Mouse (Mus musculus) midbrain, embryonic 14.5 days (tissue): ENCODE measurements around the gene Emd. TPM values are rescaled to one million over a fixed set of nuclear protein-coding genes. Genes with fewer than 3 reads are reported as not detected.
A peak's percentile ranks its signal among the peaks of the same experiment; 100 is the strongest.

Experiments used
- ATAC-seq: fragments of 200-750 bp; cut with Nextera tagmentation; 2 replicates; pipeline ENCODE4 v1.8.0; 2017; ENCODE audit warnings: moderate number of reproducible peaks, moderate library complexity; ENCODE audit not compliant: low FRiP score, low TSS enrichment
- DNase-seq: peaks from one replicate; pipeline ENCODE4 v3.0.0-alpha.2; 2015
- H3K27ac ChIP-seq: fragments of 300-500 bp; sonication (generic); replicated peaks from 2 replicates; pipeline ENCODE4 v1.5.1; 2014; ENCODE audit warnings: mild to moderate bottlenecking, low read depth, low read length, moderate library complexity
- H3K27me3 ChIP-seq: fragments of 300-500 bp; sonication (generic); 2 replicates; pipeline ENCODE4 v1.6.1; 2014; ENCODE audit warnings: low read length, control low read depth, mixed read lengths; ENCODE audit not compliant: control insufficient read depth, insufficient read depth
- H3K36me3 ChIP-seq: fragments of 300-500 bp; sonication (generic); 2 replicates; pipeline ENCODE4 v1.6.1; 2014; ENCODE audit warnings: low read length, control low read depth; ENCODE audit not compliant: control insufficient read depth, insufficient read depth
- H3K4me1 ChIP-seq: fragments of 300-500 bp; sonication (generic); 2 replicates; pipeline ENCODE4 v1.6.1; 2014; ENCODE audit warnings: mild to moderate bottlenecking, antibody characterized with exemption, low read length, control low read depth; ENCODE audit not compliant: control insufficient read depth, insufficient read depth
- H3K4me2 ChIP-seq: fragments of 300-500 bp; sonication (generic); 2 replicates; pipeline ENCODE4 v1.6.1; 2014; ENCODE audit warnings: mild to moderate bottlenecking, low read length, moderate library complexity
- H3K4me3 ChIP-seq: fragments of 300-500 bp; sonication (generic); replicated peaks from 2 replicates; pipeline ENCODE4 v1.5.1; 2014; ENCODE audit warnings: low read depth, low read length
- H3K9ac ChIP-seq: fragments of 300-500 bp; sonication (generic); replicated peaks from 2 replicates; pipeline ENCODE4 v1.6.1; 2014; ENCODE audit warnings: mild to moderate bottlenecking, low read length, moderate library complexity
- H3K9me3 ChIP-seq: fragments of 300-500 bp; sonication (generic); 2 replicates; pipeline ENCODE4 v1.6.1; 2016; ENCODE audit warnings: low read length, control low read depth, mixed read lengths; ENCODE audit not compliant: control insufficient read depth
- WGBS: fragments of 180-500 bp; shearing (Covaris S2); extraction: QIAGEN DNeasy Blood & Tissue Kit; methylation state at CpG from one replicate; pipeline ENCODE4 v1.1.7; 2014; 5-methylcytosine and 5-hydroxymethylcytosine counted together
- polyA plus RNA-seq: library from polyadenylated mRNA; unstranded; fragments of >200 nt; fragmentation: Nextera tagmentation; extraction: Ambion mirVana; gene quantifications from 2 replicates; pipeline ENCODE4 v1.2.1, GENCODE M21; 2014

Gene Emd
- polyA plus RNA-seq, 1 experiment from 2014 or later, result 19.5 TPM

- H3K4me3 ChIP-seq, result peak within 1 kb of the TSS; percentile 51
- WGBS, result 20% methylated on average over 16 of the region's 16 CpGs
- H3K9me3 ChIP-seq, result no peaks in the 10 kb centered on the region
- H3K4me1 ChIP-seq, result peaks cover 6% of the 10 kb centered on the region; the same call in 1 of the 2 replicates
- H3K9ac ChIP-seq, result peak within 1 kb of the TSS; percentile 62
- DNase-seq (peak; percentile 47), ATAC-seq (peak; percentile 47; the same call in 1 of the 2 replicates)
- peak within 1 kb of the TSS; percentile 68 for H3K4me2 ChIP-seq
- no peaks in the 10 kb centered on the region for H3K27me3 ChIP-seq
- H3K36me3 ChIP-seq, result no peaks in the 10 kb centered on the region
- H3K27ac ChIP-seq, result peak within 1 kb of the TSS; percentile 84
These were observed 27.4 kb downstream of the Emd start, which contains the start of the genes Taz and Dnase1l1 for GRCm38 (mm10) chrX:74281732-74282394. Gene Taz, plus strand, starts transcription at chrX:74281912. Gene Dnase1l1, minus strand, starts transcription at chrX:74282337.

- Histone ChIP-seq H3K27me3 (no peaks in the 10 kb centered on the region), H3K4me2 (peak overlapping the region; percentile 68), H3K36me3 (no peaks in the 10 kb centered on the region), H3K4me3 (peak overlapping the region; percentile 51), H3K27ac (peak overlapping the region; percentile 84), H3K4me1 (peaks cover 6% of the 10 kb centered on the region; the same call in 1 of the 2 replicates), H3K9me3 (no peaks in the 10 kb centered on the region), H3K9ac (peak overlapping the region; percentile 62)
- ATAC-seq, result peak; percentile 88
- peak; percentile 92 for DNase-seq
- WGBS, result 22% methylated on average over 39 of the region's 39 CpGs
These were observed 28.1 kb downstream of the Emd start for GRCm38 (mm10) chrX:74282395-74283091.

GRCm38 (mm10) chrX:74283092-74283437 is 28.6 kb downstream of the Emd start:
- Histone ChIP-seq H3K4me2 (peak overlapping the region; percentile 68), H3K36me3 (no peaks in the 10 kb centered on the region), H3K4me1 (peaks cover 6% of the 10 kb centered on the region; the same call in 1 of the 2 replicates), H3K27ac (peak overlapping the region; percentile 84), H3K9ac (peak overlapping the region; percentile 62), H3K27me3 (no peaks in the 10 kb centered on the region), H3K4me3 (peak overlapping the region; percentile 51), H3K9me3 (no peaks in the 10 kb centered on the region)
- WGBS, result 48% methylated on average over 5 of the region's 5 CpGs
- DNase-seq (no peak), ATAC-seq (0 out of 2 replicates have a peak, but pooled peaks have one; percentile 29)

- H3K36me3 ChIP-seq, result peaks cover 4% of the 10 kb centered on the region; the same call in 1 of the 2 replicates
- 0 out of 2 replicates have a peak, but pooled peaks cover 2% of the 10 kb centered on the region for H3K4me1 ChIP-seq
- no peak overlapping the region for H3K9ac ChIP-seq
- H3K27me3 ChIP-seq, result no peaks in the 10 kb centered on the region
- no peak overlapping the region for H3K27ac ChIP-seq
- WGBS, result 75% methylated on average over 4 of the region's 4 CpGs
- no peaks in the 10 kb centered on the region for H3K9me3 ChIP-seq
- ATAC-seq, result no peak
- H3K4me2 ChIP-seq, result no peak overlapping the region
- no peak for DNase-seq
- H3K4me3 ChIP-seq, result no peak overlapping the region
These were observed 38.9 kb downstream of the Emd start for GRCm38 (mm10) chrX:74293431-74293830.

- H3K4me1 ChIP-seq, result 0 out of 2 replicates have a peak, but pooled peaks cover 4% of the 10 kb centered on the region
- H3K4me3 ChIP-seq, result peak within 1 kb of the TSS; percentile 58
- WGBS, result 19% methylated on average over 37 of the region's 37 CpGs
- ATAC-seq (peak; percentile 98), DNase-seq (peak; percentile 94)
- H3K27ac ChIP-seq, result peak within 1 kb of the TSS; percentile 70
- peak within 1 kb of the TSS; percentile 62 for H3K9ac ChIP-seq
- peaks cover 12% of the 10 kb centered on the region; the same call in 1 of the 2 replicates for H3K36me3 ChIP-seq
- H3K9me3 ChIP-seq, result no peaks in the 10 kb centered on the region
- peak within 1 kb of the TSS; percentile 62 for H3K4me2 ChIP-seq
- H3K27me3 ChIP-seq, result no peaks in the 10 kb centered on the region
These were observed 42.3 kb downstream of the Emd start, which contains the start of gene Atp6ap1 for GRCm38 (mm10) chrX:74296538-74297448. Gene Atp6ap1, plus strand, starts transcription at chrX:74297097.

GRCm38 (mm10) chrX:74298348-74298747 is 43.9 kb downstream of the Emd start:
- Histone ChIP-seq H3K9ac (no peak overlapping the region), H3K4me2 (no peak overlapping the region), H3K4me3 (no peak overlapping the region), H3K9me3 (no peaks in the 10 kb centered on the region), H3K36me3 (peaks cover 24% of the 10 kb centered on the region), H3K27ac (no peak overlapping the region), H3K27me3 (no peaks in the 10 kb centered on the region), H3K4me1 (0 out of 2 replicates have a peak, but pooled peaks cover 4% of the 10 kb centered on the region)
- no peak for DNase-seq
- no peak for ATAC-seq
- WGBS, result 97% methylated on average over 1 of the region's 1 CpGs

GRCm38 (mm10) chrX:74299721-74300120 is 45.2 kb downstream of the Emd start:
- Histone ChIP-seq H3K4me1 (0 out of 2 replicates have a peak, but pooled peaks cover 7% of the 10 kb centered on the region), H3K9ac (no peak overlapping the region), H3K4me2 (no peak overlapping the region), H3K27ac (no peak overlapping the region), H3K36me3 (peaks cover 33% of the 10 kb centered on the region), H3K27me3 (no peaks in the 10 kb centered on the region), H3K9me3 (no peaks in the 10 kb centered on the region), H3K4me3 (no peak overlapping the region)
- no peak for ATAC-seq
- no peak for DNase-seq
- 76% methylated on average over 3 of the region's 3 CpGs for WGBS
